Mouse (Mus musculus): Measurements from ENCODE around the gene Srgap1.

Gene Srgap1

DNA sequence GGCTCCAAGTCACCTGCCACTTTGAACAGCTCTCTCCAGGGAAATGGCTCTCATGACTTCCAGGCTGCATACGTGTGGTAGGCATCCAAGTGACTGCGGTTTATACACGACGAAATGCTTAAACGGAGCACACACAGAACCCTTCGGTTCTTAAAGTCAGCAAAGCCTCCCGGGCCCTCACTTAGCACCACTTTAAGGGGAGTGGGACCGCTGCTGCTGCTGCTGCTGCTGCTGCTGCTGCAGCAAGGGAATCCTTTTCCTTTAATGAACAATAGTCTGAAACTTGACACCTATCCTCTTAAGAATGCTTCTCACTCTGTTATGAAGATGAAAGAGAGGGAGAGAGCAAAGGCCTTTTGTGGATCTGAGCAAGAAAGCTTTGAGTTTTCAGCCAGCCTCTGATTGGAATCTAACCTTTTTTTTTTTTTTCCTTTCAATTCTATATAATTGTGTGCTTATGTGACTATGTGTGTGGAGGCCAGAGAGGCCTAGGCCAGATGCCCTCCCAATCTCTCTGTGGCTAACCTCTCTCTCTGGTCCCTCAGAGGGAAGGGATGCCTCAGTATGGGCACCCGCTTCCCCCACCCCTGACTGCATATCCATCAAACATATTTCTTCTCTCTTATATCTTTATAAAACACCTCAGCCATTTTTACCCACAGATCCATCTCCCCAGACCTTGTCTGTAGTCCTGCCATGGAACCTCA lies 161.4 kb downstream of the Srgap1 start:
- in situ Hi-C loops (cut with MboI, MseI): no loop called here

DNA sequence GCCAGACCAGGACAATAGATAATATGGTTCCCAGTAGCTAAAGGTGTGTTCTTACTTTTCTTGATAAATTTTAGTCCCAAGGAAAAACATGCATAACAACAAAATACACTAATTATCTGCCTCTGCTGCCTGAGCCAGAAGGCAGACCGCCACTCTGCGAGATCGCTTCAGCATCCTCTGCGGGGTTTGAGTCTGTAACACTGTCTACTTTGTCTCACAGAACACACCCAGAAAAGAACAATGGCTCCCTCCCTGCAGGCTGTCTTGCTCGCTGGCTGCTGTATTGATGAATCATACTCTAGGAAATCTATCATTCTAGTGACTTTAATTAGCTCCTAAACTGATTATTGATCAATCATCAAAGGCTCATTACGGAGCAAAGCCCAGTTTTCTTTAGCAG lies 164.7 kb downstream of the Srgap1 start:
- in situ Hi-C loops (cut with MboI, MseI): no loop called here

DNA sequence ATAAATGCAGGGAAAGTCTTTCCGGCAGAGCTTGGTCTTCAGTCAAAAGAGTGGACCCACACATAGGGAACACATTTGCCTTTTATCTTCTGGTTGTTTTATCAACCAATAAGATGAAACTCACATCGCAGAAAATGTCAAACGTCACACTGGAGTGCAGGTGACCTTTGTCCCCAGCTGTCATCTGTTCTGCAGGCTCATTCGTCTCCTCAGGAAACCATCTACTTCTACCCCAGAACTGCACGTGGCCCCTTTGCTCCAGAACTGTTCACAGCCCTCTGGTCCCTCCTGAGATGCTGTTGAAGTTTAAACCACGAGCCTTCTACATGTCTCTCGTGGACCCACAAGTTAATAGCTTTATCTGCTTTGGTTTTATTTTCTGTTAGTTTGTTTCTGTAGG lies 168.3 kb downstream of the Srgap1 start:
- in situ Hi-C loops (cut with MboI, MseI): no loop called here

DNA sequence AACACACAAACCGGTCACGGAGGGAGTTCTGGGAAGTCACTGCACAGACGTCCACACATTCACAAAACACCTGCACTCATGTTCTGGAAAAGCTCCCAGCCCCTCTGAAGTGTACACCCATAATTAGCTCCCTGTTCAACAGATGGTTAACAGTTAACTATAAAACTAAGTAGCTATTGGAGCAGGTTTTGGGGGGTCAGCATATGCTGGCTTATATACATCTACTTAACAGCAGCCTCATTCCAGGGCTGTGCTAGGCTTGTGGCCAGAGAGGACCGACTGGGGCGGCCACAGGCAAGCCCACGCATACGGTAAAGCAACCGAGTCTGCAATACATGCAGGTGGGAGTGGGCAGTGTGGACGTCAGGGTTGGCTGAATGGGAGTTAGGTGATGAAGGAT lies 169.2 kb downstream of the Srgap1 start:
- in situ Hi-C loops (cut with MboI, MseI): no loop called here

DNA sequence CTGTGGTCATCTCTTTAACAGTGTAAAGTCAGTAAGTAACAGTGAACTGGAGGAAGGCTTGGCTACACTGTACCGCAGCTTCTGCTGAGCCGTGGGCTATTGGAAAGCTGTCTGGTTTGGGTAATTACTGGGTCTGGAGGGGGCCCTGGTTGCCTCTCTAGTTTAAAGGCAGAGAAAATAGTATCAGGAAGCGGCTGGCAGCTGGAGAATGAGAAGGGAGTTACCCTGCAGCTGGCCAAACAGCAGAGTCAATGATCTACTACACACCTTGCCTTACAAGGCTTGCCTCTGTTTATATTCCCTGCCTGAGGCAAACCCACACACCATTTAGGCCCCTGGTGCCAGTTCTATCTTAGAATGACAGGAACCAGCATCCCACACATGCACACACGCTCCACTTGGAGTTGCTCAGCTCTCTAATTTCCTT lies 174.0 kb downstream of the Srgap1 start:
- in situ Hi-C loops (cut with MboI, MseI): no loop called here

DNA sequence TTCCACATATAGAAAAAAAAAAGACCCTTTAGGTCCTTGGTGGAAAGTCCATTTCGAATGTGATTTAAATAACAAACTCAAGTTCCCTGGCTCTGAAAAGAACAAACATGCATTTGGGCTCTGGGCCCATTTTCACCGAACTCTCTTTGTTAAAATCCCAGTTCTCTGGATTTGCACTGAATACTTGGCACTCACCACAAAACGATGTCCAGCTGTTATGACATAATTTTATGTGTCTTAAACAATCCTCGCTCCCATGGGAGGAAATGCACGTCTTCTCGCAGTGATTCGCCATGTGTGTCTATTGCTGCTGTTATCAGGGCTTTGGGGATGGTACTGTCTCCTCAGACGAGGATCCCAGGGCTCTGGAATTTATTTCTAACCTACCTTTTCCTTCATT lies 177.2 kb downstream of the Srgap1 start:
- in situ Hi-C loops (cut with MboI, MseI): no loop called here

DNA sequence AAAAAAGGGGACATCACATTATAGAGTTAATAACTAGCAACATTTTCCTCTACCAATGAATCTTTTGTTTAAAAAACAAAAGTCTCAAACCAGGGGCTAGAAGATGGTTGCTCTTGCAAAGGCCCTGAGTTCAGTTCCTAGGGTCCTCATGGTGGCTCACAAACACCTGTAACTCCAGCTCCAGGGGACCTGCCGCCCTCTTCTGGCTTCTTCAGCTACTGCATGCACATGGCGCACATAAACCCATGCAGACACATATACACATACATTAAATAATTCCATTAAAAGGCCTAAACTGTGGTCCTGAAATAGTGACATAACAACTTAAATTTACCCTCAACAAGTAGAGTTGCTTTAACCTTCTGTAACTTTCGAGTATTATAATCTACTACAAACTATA lies 178.9 kb downstream of the Srgap1 start:
- in situ Hi-C loops (cut with MboI, MseI): no loop called here

DNA sequence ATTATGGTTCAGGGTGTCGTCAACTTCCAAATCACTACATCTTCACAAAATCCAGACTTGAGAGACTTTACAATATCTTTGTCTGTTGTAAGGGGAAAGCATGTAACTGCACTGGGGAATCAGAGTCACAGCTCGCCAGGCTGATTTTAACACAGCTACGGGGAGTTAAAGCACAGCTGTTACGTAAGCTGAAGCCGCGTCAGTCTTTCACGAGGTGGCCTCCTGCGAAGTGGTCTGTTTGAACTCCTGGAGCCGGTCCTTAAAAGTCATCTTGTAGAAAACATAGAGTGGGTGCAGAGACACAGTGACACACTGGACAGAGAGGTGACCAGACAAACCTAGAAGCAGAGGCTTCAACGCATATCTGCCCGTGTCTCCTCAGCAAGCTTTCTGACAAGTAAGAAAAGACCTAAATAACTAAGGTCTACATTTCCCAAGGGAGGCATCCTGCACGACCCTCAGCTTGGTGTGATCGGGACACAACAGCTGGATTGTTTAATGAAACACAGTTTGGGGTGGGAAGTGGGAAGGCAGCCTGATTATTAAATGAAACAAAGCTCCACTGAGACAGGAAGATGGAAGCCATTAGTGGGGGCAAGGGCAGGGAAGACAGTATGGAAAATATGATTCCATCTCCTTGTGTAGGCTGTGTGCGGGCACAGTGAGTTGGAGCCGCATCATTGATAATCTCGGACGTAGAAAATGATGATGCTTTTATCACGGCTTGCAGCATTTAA lies 181.4 kb downstream of the Srgap1 start:
- in situ Hi-C loops (cut with MboI, MseI): no loop called here

DNA sequence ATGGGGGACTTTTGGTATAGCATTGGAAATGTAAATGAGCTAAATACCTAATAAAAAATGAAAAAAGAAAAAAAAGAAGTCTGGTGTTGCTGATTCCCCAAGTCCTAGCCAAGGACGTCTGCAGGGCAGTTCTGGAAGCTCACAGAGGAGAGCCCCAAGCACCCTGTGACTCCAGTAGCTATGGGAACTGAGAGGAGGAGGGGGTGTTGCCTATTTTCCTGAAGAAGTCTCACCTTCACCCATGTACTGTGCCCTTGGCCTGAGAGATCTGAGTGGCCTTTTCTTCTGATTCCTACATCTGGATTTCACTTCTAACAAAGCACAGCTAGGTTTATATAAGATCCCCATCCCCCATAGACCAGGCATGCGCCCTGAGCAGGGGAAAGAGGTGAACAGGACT lies 186.2 kb downstream of the Srgap1 start:
- in situ Hi-C loops (cut with MboI, MseI): no loop called here

DNA sequence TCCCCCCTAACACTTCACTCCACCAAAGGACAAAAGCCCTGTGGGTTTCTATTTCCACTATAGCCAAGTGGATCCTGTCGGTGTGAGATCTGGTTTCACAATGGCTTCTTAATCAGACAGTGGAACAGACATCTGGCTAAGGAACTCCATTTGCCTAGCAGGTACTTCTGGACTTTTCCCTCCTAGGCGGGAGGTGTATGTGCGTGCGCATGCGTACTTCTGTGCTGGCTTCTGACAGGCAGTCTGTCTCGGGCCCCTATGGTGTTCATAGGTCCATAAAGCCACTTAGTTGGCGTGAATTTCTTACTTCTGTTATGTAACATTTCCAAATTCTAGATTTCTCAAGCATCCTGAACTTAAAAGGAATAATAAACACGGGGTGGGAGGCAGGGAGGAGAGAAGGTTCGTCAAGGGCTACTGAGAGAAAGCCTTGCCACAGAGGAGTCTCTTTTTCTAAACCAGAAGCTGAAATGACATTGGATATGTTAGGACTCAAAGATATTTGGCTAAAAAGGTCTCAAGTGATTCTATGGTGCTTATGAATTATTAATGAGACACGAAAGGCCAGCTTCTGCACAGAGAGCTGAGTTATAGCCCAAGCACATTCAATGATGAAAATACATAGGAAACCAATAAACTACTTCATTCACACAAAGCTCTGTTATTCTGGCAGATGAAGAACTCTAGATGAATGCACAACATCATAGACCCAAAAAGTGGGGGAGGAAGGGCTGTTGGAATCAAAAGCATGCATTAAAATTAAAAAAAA lies 187.1 kb downstream of the Srgap1 start:
- in situ Hi-C loops (cut with MboI, MseI): no loop called here

DNA sequence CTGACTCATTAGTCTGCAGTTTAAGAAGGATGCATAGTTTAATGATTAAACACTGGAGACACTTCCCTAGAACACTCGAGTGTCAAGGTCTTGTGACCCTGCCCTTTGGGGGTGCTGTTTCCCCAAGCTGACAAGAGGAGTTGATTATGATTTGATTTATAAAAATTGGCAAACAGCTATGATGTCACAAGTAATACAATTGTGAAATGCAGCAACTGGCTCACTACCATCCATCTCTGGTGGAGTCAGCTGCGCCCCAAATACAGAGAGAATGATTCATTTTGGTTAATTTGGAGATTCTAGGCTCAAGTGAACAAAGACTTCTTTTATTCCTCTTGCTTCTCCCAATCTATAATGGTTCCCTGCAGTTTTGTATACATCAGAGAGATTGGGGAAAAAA lies 188.2 kb downstream of the Srgap1 start:
- in situ Hi-C loops (cut with MboI, MseI): no loop called here

DNA sequence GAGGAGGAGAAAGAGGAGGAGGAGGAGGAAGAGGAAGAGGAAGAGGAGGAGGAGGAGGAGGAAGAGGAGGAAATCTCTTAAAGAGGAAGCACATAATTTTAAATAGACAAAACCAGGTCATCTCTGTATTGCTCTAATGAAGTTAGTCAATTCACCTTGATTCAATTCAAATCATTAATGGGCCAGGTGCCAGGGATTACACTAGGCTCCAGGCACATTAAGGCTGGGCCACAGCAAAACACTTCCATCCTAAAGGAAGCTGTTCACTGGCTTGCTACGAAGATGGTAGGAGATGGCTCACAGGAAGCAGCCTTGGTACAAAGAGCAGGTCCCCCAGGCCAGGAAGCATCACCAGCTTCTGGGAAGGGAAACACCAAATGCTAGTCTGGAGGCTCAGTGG lies 189.0 kb downstream of the Srgap1 start:
- in situ Hi-C loops (cut with MboI, MseI): no loop called here

DNA sequence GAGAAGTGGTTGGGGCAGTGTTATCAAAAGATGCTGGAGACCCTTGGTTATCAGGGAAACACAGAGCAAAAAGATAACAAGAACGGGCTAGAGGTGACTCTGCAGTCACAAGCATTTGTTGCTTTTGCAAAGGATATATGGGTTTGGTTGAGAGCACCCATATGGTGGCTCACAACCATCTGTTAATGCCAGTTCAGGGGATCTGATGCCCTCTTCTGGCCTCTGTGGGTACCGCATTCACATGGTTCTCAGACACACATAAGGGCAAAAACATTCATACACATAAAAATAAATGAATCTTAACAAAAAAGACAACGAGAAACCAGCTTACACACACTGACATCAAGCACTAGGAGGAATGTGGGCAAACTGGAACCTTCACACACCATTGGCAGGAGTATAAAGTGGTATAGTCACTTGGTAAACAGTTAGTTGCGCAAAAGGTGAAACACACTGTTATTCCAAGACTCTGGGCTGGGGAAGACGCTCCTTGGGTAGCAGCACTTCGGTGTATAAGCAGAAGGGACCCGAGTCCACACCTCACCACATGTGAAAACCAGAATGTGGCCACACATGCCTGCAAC lies 191.2 kb downstream of the Srgap1 start:
- in situ Hi-C loops (cut with MboI, MseI): no loop called here

DNA sequence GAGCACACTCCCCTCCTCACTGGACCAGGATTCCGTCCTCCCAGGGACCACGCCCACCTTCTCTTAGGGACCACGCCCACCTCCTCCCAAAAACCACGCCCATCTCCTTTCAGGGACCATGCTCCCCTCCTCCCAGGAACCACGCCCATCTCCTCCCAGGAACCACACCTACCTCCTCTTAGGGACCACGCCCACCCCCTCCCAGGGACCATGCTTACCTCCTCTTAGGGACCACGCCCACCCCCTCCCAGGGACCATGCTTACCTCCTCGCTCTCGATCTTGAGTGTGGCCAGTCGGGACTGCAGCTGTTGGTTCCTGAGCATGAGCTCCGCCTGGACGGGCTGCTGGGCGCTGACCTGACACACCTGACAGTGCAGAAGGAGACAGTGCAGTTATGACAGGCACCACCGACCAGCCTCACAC lies 193.7 kb downstream of the Srgap1 start:
- in situ Hi-C loops (cut with MboI, MseI): no loop called here

DNA sequence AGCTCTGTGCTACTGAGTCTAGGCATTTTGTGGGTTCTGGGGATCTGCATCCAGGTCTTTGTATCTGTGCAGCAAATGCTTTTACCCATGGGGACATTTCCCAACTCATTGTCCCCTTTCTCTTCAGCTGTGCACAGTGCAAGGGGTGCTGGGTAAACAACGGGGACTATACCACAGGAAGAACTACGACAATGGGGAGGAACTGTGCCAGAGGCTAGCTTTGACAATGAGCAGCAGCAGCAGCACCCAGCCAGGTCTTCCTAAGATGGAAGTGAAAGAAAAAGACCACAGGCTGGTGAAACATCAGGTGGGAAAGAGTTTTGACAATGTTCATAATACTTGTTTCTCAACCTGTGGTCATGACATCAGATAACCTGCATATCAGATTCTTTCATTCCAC lies 197.6 kb downstream of the Srgap1 start:
- in situ Hi-C loops (cut with MboI, MseI): no loop called here

DNA sequence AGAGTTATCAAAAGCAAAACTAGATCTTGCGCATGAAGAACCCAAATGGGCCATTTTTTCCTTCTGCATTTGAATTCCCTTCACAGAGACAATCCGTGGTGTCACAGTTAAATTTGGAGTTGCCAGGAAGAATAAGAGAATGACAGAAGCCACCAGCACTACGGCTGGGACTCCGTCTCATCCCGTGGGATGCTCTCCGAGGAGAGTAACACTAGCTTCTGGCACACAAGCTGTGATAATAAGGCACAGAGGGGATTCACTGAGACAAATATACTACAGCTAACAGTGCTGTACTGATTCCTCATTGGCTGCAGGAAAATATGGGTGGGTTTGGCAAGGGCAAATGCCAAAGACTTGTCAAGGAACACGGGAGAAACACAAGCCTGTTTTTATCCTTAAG lies 201.4 kb downstream of the Srgap1 start:
- in situ Hi-C loops (cut with MboI, MseI): no loop called here

DNA sequence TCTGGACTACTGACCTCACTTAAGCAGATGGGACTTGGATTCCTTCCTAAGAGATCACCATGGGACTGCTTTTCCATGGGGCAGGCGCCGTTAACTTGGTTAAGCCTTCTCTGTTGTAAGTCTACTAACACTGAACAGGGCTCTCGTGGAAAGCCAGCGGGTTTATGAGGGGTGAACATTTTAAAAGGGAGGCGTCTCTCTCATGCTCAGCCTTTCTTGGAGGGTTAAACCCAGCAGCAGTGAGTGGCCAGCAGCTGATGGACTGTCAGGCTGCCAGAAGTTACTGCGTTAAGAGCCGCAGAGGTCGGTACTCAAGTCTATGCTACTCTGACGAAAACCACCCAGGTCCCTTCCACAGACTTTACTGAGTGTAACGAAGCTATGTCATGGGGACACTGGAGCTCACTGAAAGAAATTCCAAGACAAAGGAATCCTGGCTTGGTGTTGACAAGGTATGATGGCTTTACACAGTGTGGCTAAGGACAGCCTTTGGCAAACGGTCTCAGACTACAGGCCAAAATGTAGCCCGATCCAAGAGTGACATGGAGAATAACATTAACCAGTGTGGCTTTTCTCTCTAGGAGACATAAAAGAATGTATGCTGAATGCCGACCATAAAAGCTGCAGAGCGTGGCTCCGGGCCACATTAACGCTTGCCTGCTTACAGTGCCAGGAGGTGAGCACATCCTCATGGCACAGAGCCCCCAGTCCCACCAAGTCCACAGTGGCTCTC lies 209.8 kb downstream of the Srgap1 start:
- in situ Hi-C loops (cut with MboI, MseI): no loop called here

DNA sequence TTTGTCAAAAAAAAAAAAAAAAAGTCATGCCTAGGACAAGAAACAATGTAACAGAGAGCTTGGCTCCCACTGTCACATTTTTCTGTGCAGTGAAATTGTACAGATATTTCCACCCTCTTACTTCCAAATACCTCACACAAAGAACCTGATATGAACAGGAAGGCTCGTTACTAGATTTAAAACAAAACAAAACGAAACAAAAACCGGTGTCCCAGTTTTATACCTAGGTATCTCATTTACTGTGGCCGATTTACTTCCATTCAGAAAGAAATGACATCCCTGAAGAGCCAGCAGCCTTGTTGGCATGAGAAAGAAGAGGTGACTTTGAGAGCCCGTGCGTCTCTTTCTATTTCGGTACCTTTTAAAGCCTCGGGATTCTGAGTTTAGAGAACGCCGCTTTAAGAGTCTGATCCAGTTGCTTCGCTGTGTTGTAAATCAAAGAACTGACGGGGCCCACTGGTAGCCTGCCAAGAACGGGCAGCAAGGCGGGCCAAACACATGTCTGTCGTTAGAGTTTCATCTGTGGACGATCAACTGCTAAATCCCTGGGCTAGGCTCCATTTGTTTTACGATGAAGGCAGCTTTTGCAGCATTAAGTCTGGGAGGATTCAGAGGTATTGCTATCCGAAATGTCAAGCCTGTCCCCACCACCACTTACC lies 210.5 kb downstream of the Srgap1 start:
- in situ Hi-C loops (cut with MboI, MseI): no loop called here

DNA sequence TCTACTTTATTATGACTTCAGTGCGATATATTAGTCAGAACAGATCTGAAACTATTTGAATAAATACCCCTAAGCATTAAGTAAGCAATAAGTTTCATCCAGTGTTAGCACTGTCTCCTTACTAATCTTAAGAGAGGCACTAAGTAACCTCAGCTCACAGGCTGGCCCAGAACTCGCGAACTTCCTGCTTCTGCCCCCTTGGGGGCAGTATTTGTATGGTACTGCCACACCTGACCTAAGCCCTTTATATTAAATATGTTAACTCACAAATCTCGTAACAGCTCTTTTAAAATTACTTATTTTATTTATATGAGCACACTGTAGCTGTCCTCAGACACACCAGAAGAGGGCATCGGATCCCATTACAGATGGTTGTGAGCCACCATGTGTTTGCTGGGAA lies 213.7 kb downstream of the Srgap1 start:
- in situ Hi-C loops (cut with MboI, MseI): no loop called here

DNA sequence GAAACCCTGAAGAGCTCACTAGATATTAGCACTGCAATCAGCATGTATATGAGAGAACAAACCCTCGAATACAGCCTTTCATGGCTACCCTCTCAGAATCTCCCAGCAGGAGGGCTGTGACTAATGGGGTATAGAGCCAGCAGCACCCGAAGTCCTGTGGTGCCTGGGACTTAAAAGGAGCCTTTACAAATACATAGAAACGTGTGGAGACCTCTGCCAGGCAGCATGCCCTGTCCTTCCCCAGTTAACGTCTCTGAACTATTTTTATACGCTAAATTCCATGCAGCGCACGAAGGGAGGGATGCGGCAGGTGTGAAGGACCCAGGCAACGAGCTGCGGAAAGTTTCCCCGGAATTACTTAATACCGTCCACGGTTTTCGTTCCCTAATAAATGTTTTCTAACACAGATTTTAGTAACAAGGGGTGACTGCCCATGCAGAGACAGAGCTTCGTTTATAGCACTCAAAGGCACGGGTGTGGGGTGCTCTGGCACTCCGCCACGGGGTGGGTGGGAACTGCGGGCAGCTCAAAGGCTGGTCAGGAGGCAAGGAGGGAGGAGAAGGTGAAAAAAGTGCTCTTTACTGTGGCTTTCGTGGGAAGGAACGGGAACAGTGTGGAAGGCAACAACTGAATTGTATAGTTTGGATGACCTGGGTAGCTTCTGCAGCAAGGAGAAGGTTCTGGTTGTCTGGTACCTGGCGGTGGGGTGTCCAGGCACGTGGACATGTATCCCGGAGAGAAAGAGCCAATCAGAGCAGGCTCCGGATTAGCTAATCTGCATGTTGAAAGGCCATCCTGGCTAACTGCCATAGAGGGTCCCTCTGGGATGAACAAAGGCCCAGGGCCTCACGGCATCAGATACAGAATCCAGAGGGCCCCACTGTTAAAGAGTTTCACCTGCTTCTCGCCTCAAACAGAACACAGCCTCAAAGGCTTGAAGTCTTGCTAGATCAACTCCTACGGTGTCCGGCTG lies 216.5 kb downstream of the Srgap1 start:
- in situ Hi-C loops (cut with MboI, MseI): no loop called here
